Mouse (Mus musculus) limb, embryonic 13.5 days (tissue): Measurements from ENCODE around the gene Elovl2. TPM values are rescaled to one million over a fixed set of nuclear protein-coding genes. Genes with fewer than 3 reads are reported as not detected.
A peak's percentile ranks its signal among the peaks of the same experiment; 100 is the strongest.
"Not testable (repeated sequence)": the region's sequence is repeated elsewhere in the genome, so short reads cannot be mapped to it uniquely, and the experiment has no call there.

ENCODE experiments used
- ATAC-seq: fragments of 200-750 bp; cut with Nextera tagmentation; 2 replicates; pipeline ENCODE4 v1.8.0; 2017; ENCODE audit warnings: low read depth, moderate number of reproducible peaks, moderate TSS enrichment; ENCODE audit not compliant: low FRiP score
- H3K27ac ChIP-seq: fragments of 300-500 bp; sonication (generic); 2 replicates; pipeline ENCODE4 v1.5.1; 2015; ENCODE audit warnings: inconsistent platforms, mild to moderate bottlenecking, moderate library complexity
- H3K27me3 ChIP-seq: fragments of 300-500 bp; sonication (generic); 2 replicates; pipeline ENCODE4 v1.6.1; 2015; ENCODE audit warnings: mild to moderate bottlenecking, inconsistent platforms
- H3K36me3 ChIP-seq: fragments of 300-500 bp; sonication (generic); 2 replicates; pipeline ENCODE4 v1.6.1; 2015; ENCODE audit warnings: inconsistent platforms, mild to moderate bottlenecking, moderate library complexity
- H3K4me1 ChIP-seq: fragments of 300-500 bp; sonication (generic); 2 replicates; pipeline ENCODE4 v1.6.1; 2015; ENCODE audit warnings: inconsistent platforms
- H3K4me2 ChIP-seq: fragments of 300-500 bp; sonication (generic); replicated peaks from 2 replicates; pipeline ENCODE4 v1.6.1; 2015; ENCODE audit warnings: inconsistent platforms, mild to moderate bottlenecking, moderate library complexity
- H3K4me3 ChIP-seq: fragments of 300-500 bp; sonication (generic); 2 replicates; pipeline ENCODE4 v1.5.1; 2015; ENCODE audit warnings: moderate library complexity, mild to moderate bottlenecking, inconsistent platforms
- H3K9ac ChIP-seq: fragments of 300-500 bp; sonication (generic); 2 replicates; pipeline ENCODE4 v1.6.1; 2015; ENCODE audit warnings: mild to moderate bottlenecking, inconsistent platforms
- H3K9me3 ChIP-seq: fragments of 300-500 bp; sonication (generic); 2 replicates; pipeline ENCODE4 v1.6.1; 2016; ENCODE audit warnings: inconsistent platforms
- WGBS: fragments of 180-500 bp; shearing (Covaris S2); methylation state at CpG from one replicate; pipeline ENCODE4 v1.1.7; 2015; 5-methylcytosine and 5-hydroxymethylcytosine counted together
- polyA plus RNA-seq: library from polyadenylated mRNA; unstranded; fragments of >200 nt; fragmentation: Nextera tagmentation; extraction: Ambion mirVana; gene quantifications from 2 replicates; pipeline ENCODE4 v1.2.1, GENCODE M21; 2015

The Elovl2 gene
- polyA plus RNA-seq, 1 experiment from 2014 or later, result 4.8 TPM

DNA sequence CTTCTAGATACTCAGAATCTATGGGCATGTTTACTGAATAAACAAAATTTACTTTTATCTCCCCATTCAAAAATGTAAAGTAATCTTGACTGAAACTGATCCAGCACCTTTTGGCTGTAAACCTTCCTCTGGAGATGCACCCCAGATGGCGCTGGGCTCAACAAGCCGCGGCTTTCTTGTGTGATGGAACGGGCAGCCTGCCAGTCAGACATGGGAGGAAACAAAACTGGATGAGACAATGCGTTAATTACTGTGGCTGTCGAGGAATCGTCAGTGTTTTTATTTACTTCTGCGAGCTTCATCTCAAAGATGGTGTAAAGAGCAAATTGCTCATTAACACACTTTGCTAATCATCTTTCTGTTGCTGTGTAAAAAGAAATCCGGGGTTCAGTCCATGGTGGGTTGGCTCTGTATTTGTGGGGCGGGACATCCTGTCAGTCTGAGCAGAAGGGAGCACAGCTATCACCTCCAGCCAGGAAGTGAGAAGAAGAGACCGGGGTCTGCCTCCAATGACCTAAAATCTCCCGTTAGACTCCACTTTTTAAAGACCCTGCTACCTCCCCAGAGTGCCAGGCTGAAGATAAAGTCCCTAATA lies 11.3 kb upstream of the Elovl2 start:
- no peak for ATAC-seq
- no peaks in the 10 kb centered on the region for H3K9me3 ChIP-seq
- H3K4me3 ChIP-seq, result no peak overlapping the region
- H3K9ac ChIP-seq, result no peak overlapping the region
- H3K36me3 ChIP-seq, result no peaks in the 10 kb centered on the region
- WGBS, result 88% methylated on average over 12 of the region's 12 CpGs
- H3K4me2 ChIP-seq, result no peak overlapping the region
- no peak overlapping the region for H3K27ac ChIP-seq
- H3K27me3 ChIP-seq, result no peaks in the 10 kb centered on the region
- no peaks in the 10 kb centered on the region for H3K4me1 ChIP-seq

DNA sequence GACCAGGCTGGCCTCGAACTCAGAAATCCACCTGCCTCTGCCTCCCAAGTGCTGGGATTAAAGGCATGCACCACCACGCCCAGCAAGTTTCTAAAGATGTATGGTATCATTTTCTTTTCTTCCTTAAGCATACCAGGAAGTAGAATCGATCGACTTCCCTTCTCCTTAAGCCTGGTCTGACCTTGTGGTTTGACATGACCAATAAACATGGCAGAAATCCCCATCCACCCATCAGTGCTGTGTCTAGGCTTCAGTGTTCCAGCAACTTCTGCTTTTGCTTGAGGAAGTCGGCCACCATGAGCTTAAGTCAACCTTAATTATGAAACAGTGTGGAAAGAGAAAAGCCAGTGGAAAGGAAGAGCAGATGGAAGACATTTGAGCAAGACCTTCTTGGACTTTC lies 10.1 kb upstream of the Elovl2 start:
- H3K27me3 ChIP-seq, result no peaks in the 10 kb centered on the region
- no peak overlapping the region for H3K4me2 ChIP-seq
- H3K36me3 ChIP-seq, result no peaks in the 10 kb centered on the region
- no peak overlapping the region for H3K4me3 ChIP-seq
- no peak overlapping the region for H3K27ac ChIP-seq
- H3K4me1 ChIP-seq, result no peaks in the 10 kb centered on the region
- H3K9me3 ChIP-seq, result no peaks in the 10 kb centered on the region
- ATAC-seq, result no peak
- H3K9ac ChIP-seq, result no peak overlapping the region
- 85% methylated on average over 5 of the region's 5 CpGs for WGBS

DNA sequence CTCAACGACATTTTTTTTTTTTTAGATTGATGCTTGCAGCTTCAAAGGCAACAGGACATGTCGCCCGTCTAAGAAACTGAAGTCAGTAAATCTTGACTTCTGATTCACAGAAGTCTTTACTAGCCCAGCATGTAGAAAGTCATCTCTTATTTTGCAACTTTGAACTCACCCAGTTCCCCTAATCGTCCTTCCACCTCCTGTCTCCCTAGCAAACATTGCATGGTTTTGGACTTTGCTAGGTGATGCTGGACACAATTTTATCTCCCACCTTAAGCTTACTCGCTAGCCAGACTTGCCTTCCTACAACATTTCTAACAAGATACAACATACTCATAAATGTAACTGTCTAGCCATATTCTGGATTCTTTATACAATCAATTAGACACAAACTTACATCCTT lies 7.9 kb upstream of the Elovl2 start:
- 84% methylated on average over 5 of the region's 5 CpGs for WGBS
- H3K27ac ChIP-seq, result no peak overlapping the region
- no peak overlapping the region for H3K4me3 ChIP-seq
- H3K36me3 ChIP-seq, result no peaks in the 10 kb centered on the region
- H3K9me3 ChIP-seq, result peaks cover 3% of the 10 kb centered on the region; the same call in 1 of the 2 replicates
- no peak for ATAC-seq
- no peaks in the 10 kb centered on the region for H3K4me1 ChIP-seq
- H3K9ac ChIP-seq, result no peak overlapping the region
- H3K4me2 ChIP-seq, result no peak overlapping the region
- no peaks in the 10 kb centered on the region for H3K27me3 ChIP-seq

DNA sequence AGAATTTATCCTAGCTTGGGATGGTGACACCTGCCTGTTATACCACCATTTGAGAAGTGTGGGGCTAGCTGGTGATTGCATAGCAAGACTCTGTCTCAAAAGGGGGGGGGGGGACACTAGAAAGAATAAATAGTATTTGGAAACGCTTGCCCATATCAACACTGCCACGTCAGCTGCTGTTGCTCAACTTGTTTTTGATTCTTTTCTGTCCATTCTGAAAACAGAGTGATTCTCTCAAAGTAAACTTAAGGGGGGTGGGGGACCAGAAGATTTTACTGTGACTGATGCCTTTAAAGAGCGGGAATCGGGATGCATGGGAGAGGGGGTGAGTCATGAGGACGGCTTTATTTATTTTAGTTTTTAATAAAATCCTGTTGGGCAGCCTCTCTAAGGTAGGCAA lies 6.3 kb upstream of the Elovl2 start:
- H3K9ac ChIP-seq, result no peak overlapping the region
- H3K27ac ChIP-seq, result no peak overlapping the region
- ATAC-seq, result no peak
- H3K4me3 ChIP-seq, result no peak overlapping the region
- H3K27me3 ChIP-seq, result no peaks in the 10 kb centered on the region
- no peaks in the 10 kb centered on the region for H3K4me1 ChIP-seq
- no peak overlapping the region for H3K4me2 ChIP-seq
- 81% methylated on average over 5 of the region's 5 CpGs for WGBS
- H3K36me3 ChIP-seq, result no peaks in the 10 kb centered on the region
- H3K9me3 ChIP-seq, result peaks cover 13% of the 10 kb centered on the region

DNA sequence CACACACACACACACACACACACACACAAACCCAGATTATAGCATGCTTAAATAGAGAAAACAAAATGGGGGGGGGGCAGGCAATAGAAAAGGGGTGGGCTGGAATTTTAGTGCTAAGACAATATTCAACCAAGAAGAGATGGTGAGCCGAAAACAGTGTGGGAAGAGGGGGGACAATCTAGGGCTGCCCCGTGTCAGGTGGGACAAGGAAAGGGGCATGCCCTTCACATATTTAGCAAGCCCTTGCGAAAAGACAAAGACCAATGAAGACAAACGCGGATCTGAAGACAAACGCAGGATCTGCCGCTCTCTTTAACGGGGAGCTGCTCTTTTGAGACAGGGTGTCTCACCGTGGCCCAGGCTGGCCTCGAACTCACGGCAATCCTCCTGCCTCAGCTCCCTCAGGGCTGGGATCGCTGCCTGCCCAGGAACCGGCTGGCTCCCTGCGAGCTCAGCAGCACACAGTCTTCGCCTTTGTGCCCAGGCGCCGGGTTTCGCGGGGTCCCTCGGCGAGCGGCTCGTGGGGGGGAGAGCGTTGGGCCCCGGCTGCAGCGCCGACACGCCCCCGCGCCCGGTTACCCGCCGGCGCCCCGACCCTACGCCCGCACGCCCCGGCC lies 410 bp downstream of the Elovl2 start:
- Histone ChIP-seq H3K27ac (no peak overlapping the region), H3K36me3 (no peaks in the 10 kb centered on the region), H3K9me3 (peaks cover 21% of the 10 kb centered on the region), H3K4me3 (peak overlapping the region; percentile 63), H3K9ac (peak overlapping the region; percentile 64), H3K4me2 (peak overlapping the region; percentile 71), H3K4me1 (peaks cover 5% of the 10 kb centered on the region; the same call in 1 of the 2 replicates), H3K27me3 (no peaks in the 10 kb centered on the region)
- ATAC-seq, result no peak; the same call in 1 of the 2 replicates
- whole genome bisulfite sequencing, result 2% methylated on average over 39 of the region's 39 CpGs

DNA sequence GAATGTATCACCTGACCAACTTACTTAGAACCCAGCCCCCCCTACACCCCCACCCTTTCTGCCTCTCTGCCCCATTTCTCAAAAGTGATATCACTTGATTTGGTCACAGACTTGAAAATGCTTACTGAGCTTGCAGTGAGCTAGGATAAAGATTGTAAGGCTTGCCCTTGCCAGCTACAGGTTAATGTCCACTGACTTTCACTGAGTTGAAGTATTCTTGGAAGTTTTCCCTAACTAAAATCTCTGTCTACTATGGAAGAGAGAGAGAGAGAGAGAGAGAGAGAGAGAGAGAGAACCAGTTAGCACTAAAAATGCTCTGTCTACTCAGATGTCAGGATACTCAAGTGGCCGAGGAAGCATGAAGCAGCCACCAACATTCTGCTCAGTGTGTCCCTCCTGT lies 1.1 kb downstream of the Elovl2 start:
- Histone ChIP-seq H3K4me1 (peaks cover 5% of the 10 kb centered on the region; the same call in 1 of the 2 replicates), H3K36me3 (no peaks in the 10 kb centered on the region), H3K9ac (no peak overlapping the region), H3K4me2 (no peak overlapping the region; the same call in 1 of the 2 replicates), H3K27ac (no peak overlapping the region), H3K4me3 (no peak overlapping the region), H3K27me3 (no peaks in the 10 kb centered on the region), H3K9me3 (peaks cover 21% of the 10 kb centered on the region)
- 27% methylated on average over 1 of the region's 1 CpGs for WGBS
- ATAC-seq, result no peak

DNA sequence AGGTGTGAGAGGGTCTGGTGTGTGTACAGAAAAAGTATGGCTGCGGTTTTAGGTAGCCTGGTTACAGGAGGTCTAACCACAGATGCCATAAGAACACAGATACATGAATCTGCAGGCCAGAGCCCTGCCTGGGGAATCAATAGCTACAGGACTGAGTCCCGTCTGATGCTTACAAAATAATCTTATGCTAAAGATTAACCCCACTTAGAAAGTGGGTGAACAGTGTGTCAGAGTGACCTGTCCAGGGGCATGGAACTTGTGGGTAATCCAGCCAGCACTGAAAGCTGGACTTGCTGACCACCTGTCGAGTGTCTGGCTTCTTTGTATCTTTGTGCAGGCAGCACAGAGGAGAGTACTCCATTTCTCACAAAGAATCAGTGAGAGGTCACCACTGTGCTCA lies 4.0 kb downstream of the Elovl2 start:
- Histone ChIP-seq H3K27me3 (no peaks in the 10 kb centered on the region), H3K4me2 (no peak overlapping the region), H3K9me3 (peaks cover 7% of the 10 kb centered on the region), H3K27ac (no peak overlapping the region), H3K9ac (no peak overlapping the region), H3K4me3 (no peak overlapping the region), H3K4me1 (peaks cover 19% of the 10 kb centered on the region; the same call in 1 of the 2 replicates), H3K36me3 (no peaks in the 10 kb centered on the region)
- ATAC-seq, result no peak
- 81% methylated on average over 3 of the region's 3 CpGs for WGBS

DNA sequence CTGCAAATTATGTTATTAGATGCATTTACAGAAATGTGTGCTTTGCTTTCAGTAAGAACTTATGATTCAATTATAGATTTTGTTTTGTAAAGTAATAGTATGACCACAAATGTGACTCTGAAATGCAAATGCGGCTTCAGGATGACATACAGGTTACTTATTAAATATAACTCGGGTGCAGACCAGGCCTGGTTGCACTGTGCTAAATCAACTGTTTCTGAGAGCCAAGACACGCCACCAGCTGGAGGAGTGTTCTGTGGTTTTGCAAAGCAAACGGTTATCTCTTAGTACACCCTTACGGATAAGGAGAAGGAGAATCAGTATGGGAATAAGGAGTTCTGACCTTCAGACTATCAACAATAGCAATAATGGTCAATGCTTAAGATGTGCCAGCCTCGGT lies 4.5 kb downstream of the Elovl2 start:
- Histone ChIP-seq H3K4me3 (no peak overlapping the region), H3K36me3 (no peaks in the 10 kb centered on the region), H3K27me3 (no peaks in the 10 kb centered on the region), H3K9ac (no peak overlapping the region), H3K4me2 (no peak overlapping the region), H3K9me3 (peaks cover 1% of the 10 kb centered on the region), H3K27ac (no peak overlapping the region), H3K4me1 (peaks cover 19% of the 10 kb centered on the region; the same call in 1 of the 2 replicates)
- no peak for ATAC-seq
- WGBS, result 86% methylated on average over 6 of the region's 6 CpGs

DNA sequence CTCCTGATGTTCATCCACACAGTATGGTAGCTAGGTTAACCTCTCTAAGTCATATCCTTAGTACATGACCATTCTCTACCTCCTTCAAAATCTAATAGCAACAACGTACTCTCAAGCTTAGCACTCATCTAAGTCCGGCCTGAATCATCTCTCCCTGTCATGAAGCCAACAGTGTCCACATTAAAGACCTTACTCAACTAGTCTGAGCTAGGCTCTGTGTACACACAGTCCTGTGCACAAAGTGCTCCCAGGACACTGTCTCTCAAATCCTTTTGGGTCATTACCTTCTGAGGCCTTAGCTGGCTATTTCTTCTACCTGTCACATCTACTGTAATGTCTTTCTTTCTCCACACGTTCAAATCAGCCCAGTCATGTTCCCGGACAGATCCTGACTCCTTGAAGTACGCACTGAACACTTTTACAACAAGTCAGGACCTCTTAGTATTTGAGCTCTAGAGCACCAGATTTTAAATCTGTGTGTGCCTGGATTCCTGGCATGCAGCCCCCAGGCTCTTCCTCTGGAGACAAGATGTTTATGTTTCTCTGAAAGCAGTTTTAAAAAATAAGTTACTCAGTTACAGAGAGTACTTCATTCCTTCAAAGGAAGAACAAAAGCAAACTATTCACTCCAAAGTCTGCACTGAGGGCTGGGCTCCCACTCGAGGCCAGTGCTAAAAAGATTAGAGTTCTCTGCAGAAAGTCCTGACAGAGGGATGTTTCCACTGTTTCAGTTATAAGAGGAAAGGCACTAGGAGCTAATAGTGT lies 7.5 kb downstream of the Elovl2 start:
- H3K4me2 ChIP-seq, result no peak overlapping the region
- no peak overlapping the region for H3K4me3 ChIP-seq
- H3K4me1 ChIP-seq, result 0 out of 2 replicates have a peak, but pooled peaks cover 14% of the 10 kb centered on the region
- H3K9me3 ChIP-seq, result no peaks in the 10 kb centered on the region
- 63% methylated on average over 6 of the region's 6 CpGs for WGBS
- no peak overlapping the region for H3K9ac ChIP-seq
- no peak for ATAC-seq
- H3K36me3 ChIP-seq, result no peaks in the 10 kb centered on the region
- no peak overlapping the region for H3K27ac ChIP-seq
- H3K27me3 ChIP-seq, result no peaks in the 10 kb centered on the region

DNA sequence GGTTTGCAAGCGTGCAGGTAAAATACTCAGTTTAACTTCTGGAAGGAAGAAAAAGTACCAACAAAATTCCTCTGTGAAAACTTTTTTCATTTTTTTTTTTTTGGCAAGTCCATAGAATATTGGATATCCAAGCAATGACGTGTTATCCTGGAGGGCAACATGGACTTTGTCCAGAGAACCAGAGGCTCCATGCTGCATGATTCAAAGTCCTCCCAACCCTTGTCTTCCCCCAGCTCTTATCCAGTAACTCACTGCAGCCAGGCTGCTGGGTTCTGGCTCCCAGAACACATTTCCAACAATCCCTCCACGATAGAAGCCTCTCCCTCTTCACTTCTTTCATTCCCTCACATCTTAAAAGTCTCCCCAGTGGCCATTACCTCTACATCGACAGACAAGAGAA lies 8.9 kb downstream of the Elovl2 start:
- 74% methylated on average over 4 of the region's 4 CpGs for WGBS
- Histone ChIP-seq H3K9me3 (no peaks in the 10 kb centered on the region), H3K4me2 (no peak overlapping the region), H3K27me3 (no peaks in the 10 kb centered on the region), H3K4me3 (no peak overlapping the region), H3K27ac (no peak overlapping the region), H3K4me1 (0 out of 2 replicates have a peak, but pooled peaks cover 14% of the 10 kb centered on the region), H3K36me3 (no peaks in the 10 kb centered on the region), H3K9ac (no peak overlapping the region)
- ATAC-seq, result no peak

DNA sequence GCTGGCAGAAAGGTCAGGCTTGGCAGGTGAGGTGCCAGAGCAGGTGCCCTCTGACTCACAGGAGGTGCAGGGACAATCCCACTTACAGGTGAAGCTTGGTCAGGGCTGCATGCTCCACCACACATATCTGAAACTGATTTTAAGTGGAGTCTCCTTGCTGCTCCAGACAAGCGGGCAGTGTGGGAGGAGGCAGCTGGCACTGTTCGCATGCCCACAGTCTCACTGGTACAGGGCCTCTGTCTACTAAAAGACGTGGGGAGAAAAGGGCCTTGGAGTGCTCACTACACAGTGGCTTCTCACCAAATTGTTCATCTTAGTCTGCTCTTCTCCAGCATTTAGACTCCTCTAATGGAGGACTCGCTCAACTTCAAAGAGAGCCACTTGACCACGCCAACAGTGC lies 14.0 kb downstream of the Elovl2 start:
- ATAC-seq, result no peak
- H3K9me3 ChIP-seq, result no peaks in the 10 kb centered on the region
- peaks cover 13% of the 10 kb centered on the region; the same call in 1 of the 2 replicates for H3K27me3 ChIP-seq
- no peak overlapping the region for H3K4me2 ChIP-seq
- H3K36me3 ChIP-seq, result no peaks in the 10 kb centered on the region
- H3K27ac ChIP-seq, result no peak overlapping the region
- H3K4me1 ChIP-seq, result peaks cover 23% of the 10 kb centered on the region
- no peak overlapping the region for H3K4me3 ChIP-seq
- no peak overlapping the region for H3K9ac ChIP-seq
- 88% methylated on average over 5 of the region's 5 CpGs for WGBS

DNA sequence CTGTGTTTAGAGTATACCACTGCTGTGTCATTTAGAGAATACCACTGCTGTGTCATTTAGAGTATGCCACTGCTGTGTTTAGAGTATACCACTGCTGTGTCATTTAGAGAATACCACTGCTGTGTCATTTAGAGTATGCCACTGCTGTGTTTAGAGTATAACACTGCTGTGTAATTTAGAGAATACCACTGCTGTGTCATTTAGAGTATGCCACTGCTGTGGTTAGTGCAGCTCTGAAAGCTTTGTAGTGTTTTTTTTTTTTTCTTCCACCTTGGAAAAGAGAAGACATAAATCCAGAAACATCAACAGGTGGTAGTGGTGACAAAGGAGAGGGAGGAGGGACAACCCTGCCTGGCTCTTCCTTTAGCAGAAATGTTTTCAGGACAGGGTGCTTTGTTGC lies 14.6 kb downstream of the Elovl2 start:
- H3K4me3 ChIP-seq, ATAC-seq, H3K36me3 ChIP-seq, H3K9me3 ChIP-seq, H3K9ac ChIP-seq, H3K4me2 ChIP-seq, H3K27ac ChIP-seq: not testable (repeated sequence)
- H3K4me1 ChIP-seq, result peaks cover 23% of the 10 kb centered on the region
- peaks cover 15% of the 10 kb centered on the region; the same call in 1 of the 2 replicates for H3K27me3 ChIP-seq
